Mouse (Mus musculus): ENCODE data around the gene 2900011O08Rik. TPM values are rescaled to one million over a fixed set of nuclear protein-coding genes. Genes with fewer than 3 reads are reported as not detected.

The 2900011O08Rik gene
- total RNA-seq, 2 experiments from 2014 or later, result 262 to 285 TPM

DNA sequence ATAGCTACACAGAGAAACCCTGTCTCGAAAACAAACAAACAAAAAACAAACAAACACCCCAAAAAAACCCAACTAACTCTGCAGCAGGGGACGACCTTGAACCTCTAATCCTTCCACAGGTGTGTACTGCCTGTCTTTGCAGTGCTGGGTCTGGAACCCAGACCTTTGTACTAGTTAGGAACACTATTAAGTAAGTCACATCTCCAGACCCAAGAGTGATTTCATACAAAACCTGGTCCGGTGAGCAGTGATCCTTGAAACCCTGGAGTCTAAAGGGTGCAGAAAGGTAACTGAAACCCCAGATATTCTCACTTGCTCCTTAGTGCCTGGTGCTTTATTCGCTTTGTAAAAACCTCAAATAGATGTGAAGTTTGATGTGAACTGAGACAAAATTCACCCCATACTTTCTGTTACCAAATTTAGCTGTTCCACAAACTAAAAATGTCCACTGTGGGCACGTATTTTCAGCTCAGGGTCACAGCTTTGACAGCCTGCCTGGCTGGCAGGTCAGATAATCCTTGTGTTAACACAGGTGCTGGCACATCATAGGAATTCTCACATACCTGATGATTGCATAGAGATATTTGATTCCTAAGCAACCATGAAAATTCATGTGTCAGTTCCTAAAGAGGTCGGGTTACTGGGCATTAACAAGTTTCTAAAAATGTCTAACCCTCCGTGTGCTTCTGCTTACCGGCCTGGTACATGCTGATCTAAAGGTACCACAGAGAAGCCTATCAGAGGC is 17.2 kb downstream of the 2900011O08Rik start:
- DNase-seq (ENCODE audit: low spot score in 2 of 2), result no peak
- intact Hi-C loops (cut with DNase I), result no loop called here

DNA sequence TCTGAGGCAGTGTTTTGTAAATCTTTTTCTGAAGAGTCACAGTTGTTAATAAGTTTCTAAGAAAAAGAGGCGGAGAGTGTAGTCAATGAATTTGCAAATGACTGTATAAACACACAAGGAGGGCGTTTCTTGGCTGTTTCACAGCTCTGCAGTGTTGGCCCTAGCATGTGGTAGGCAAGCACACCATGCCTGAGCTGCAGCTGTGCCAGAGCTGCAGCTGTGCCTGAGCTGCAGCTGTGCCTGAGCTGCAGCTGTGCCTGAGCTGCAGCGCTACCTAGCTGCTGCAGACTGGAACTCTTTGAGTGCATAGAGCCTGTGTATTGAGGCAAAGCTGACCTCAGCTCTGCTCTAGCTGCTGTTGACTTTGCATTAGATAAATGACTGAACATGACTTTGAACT is 17.8 kb downstream of the 2900011O08Rik start:
- intact Hi-C loops (cut with DNase I), result no loop called here
- peak in 1 of 2 experiments; percentile 40 for DNase-seq (ENCODE audit: low spot score in 2 of 2)

DNA sequence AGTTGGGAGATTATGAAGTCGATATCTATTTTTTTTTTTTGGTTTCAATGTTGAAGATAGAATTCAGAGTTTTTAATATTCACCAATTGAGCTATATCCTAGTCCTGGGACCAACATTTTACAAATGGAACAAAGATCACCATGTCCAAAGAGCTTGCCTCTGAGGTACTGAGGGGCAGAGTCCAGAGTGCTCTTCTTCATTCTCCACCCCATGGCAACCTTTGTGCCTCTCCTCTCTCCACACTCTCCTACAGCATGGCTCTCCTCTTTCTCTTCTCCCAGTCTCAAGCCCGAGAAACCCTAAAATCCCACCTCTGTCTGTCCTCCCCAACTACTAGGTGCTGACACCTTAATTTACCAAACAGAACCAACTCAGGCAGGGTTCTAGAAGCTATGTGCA is 18.3 kb downstream of the 2900011O08Rik start:
- intact Hi-C loops (cut with DNase I), result no loop called here
- no peak for DNase-seq (ENCODE audit: low spot score in 2 of 2)

- intact Hi-C loops (cut with DNase I), result no loop called here
- no peak for DNase-seq (ENCODE audit: low spot score in 2 of 2)
These were observed 18.9 kb downstream of the 2900011O08Rik start for GRCm38 (mm10) chr16:14005266-14005665.

DNA sequence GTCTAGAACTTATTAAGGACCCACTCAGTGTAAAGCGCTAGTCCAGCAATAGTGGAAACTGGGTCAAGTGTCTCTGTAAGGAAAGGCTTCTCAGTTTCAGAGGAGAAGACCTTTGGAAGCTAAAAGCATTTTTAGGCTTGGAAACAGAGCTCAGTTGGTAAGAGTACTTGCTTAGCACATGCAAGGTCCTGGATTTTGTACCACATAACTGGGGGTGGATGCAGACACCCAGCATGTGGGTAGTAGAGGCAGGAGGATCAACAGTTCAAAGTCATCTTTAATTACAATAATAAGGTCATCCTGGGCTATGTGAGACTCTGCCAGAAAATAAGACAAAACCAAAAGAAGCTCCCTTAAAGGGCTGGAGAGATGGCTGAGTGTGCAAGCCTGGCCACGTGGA is 21.7 kb downstream of the 2900011O08Rik start:
- no peak for DNase-seq (ENCODE audit: low spot score in 2 of 2)
- intact Hi-C loops (cut with DNase I), result no loop called here

GRCm38 (mm10) chr16:14008708-14009107 is 22.3 kb downstream of the 2900011O08Rik start:
- DNase-seq (ENCODE audit: low spot score in 2 of 2), result no peak
- intact Hi-C loops (cut with DNase I), result no loop called here

- no peak for DNase-seq (ENCODE audit: low spot score in 2 of 2)
- intact Hi-C loops (cut with DNase I), result no loop called here
These were observed 23.6 kb downstream of the 2900011O08Rik start for GRCm38 (mm10) chr16:14009966-14010365.

- intact Hi-C loops (cut with DNase I), result no loop called here
- DNase-seq (ENCODE audit: low spot score in 2 of 2), result no peak
These were observed 30.9 kb downstream of the 2900011O08Rik start for GRCm38 (mm10) chr16:14017306-14017705.

- intact Hi-C loops (cut with DNase I), result no loop called here
These were observed 34.9 kb downstream of the 2900011O08Rik start for GRCm38 (mm10) chr16:14021166-14021822.

DNA sequence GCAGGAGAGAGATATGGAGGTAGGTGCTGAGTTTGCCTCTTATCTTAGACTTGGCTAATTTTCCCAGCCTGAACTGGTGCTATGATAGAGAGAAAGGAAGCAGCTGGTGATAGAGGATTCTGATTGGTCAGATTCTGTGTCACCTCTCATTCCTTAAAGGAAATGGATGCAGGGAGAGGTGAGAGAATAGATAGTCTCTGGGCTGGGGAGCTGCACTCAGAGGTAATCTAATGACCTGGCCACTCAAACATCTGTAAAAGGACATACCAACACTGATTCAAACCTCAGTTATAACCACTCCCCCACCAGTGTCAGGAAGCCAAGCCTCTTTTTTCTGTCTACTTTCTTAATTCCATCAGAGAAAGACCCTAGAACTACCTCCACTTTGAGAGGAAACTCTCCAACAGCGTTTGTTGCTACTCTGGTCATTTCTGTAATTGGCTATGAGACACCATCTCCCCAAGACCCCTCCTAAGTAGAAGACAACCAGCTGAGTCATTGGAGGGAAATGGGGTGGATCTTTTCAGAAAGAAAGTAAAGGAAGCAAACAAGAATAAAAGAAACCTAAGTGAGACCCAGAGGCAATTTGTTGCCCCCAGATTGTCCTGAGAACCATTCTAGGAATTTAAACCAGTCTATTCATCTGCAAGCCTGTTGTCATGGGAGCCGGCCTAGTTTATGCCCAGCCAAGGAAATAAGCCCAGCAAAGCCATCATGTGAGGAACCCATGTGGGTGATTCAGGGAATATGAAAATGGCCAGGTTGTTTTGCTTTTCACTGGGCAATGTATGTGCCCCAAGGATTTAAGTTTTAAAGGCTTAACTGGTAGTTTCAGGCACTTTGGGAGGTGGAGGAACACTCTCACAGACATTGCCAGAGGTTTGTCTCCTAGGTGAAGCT is 38.9 kb downstream of the 2900011O08Rik start:
- no peak for DNase-seq (ENCODE audit: low spot score in 2 of 2)
- intact Hi-C loops (cut with DNase I), result no loop called here

More at GRCm38 (mm10) chr16:14021166-14021822, 34.9 kb downstream of the 2900011O08Rik start:
- DNase-seq (ENCODE audit: low spot score in 2 of 2), result no peak

DNA sequence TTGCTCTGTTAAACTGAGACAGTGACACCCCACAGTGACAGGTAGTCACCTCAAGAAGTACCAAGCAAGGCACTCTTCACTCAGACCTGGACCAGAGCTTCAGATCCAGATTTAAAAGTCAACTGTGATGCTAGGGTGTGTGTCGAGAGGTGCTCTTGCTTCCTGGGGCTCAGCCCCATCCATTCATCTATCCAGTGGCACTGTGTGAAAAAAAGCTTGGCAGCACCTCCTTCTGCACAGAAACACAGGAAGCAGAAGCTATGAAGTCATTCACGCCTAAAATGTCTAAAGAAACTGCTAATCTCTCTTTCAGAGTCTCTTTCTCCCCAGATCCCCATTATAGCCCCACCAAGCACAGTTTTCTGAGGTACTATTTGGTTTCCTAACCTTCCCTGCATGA is 42.7 kb downstream of the 2900011O08Rik start:
- DNase-seq (ENCODE audit: low spot score in 2 of 2), result peak in 1 of 2 experiments; percentile 74
- intact Hi-C loops (cut with DNase I), result no loop called here

- intact Hi-C loops (cut with DNase I), result no loop called here
- peak in 1 of 2 experiments; percentile 74 for DNase-seq (ENCODE audit: low spot score in 2 of 2)
These were observed 43.4 kb downstream of the 2900011O08Rik start for GRCm38 (mm10) chr16:14029851-14030250.

DNA sequence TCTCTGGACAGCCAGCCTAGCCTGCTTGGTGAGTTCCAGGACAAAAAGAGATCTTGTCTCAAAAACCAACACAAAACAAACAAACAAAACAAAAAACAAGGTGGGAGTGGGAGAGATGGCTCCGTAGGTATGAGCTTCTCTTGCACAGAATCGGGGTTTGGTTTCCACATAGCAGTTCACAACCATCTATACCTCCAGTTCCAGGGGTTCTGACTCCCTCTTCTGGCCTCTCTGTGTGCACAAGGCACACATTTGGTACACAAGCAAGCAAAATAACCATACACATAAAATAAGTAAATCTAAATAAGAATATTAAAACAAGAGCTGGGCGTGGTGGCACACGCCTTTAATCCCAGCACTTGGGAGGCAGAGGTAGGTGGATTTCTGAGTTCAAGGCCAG is 44.2 kb downstream of the 2900011O08Rik start:
- intact Hi-C loops (cut with DNase I), result no loop called here
- DNase-seq (ENCODE audit: low spot score in 2 of 2), result no peak

DNA sequence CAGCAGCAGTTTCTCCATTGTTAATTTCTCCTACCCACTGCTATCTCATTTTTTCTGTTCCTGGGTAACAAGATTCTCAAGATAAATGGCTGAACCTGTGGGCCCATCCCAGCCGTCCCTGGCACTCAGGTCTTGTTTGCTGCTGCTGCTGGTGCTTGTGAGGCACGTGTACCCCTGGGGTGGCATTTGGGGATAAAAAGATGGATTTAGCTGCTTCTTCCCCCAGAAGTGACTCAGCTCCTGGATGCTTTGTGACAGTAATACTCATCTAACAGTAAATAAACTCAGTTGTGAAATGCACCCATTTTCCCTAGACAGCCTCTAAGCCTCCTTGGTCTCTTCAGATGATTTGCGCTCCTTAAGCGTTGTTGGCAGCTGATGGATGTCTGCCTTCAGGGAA is 46.7 kb downstream of the 2900011O08Rik start:
- intact Hi-C loops (cut with DNase I), result no loop called here
- peak in 1 of 2 experiments; percentile 55 for DNase-seq (ENCODE audit: low spot score in 2 of 2)

GRCm38 (mm10) chr16:14042421-14042820 is 56.0 kb downstream of the 2900011O08Rik start:
- intact Hi-C loops (cut with DNase I), result no loop called here
- DNase-seq (ENCODE audit: low spot score in 2 of 2), result no peak

- peak; percentile 50 to 77 for DNase-seq (ENCODE audit: low spot score in 2 of 2)
- intact Hi-C loops (cut with DNase I), result no loop called here
These were observed 58.3 kb downstream of the 2900011O08Rik start for GRCm38 (mm10) chr16:14044695-14045094.

- intact Hi-C loops (cut with DNase I), result no loop called here
- no peak for DNase-seq (ENCODE audit: low spot score in 2 of 2)
These were observed 59.9 kb downstream of the 2900011O08Rik start for GRCm38 (mm10) chr16:14046224-14046756.

GRCm38 (mm10) chr16:14052221-14052620 is 65.8 kb downstream of the 2900011O08Rik start:
- intact Hi-C loops (cut with DNase I), result no loop called here
- DNase-seq (ENCODE audit: low spot score in 2 of 2), result peak in 1 of 2 experiments; percentile 31

GRCm38 (mm10) chr16:14053116-14053515 is 66.7 kb downstream of the 2900011O08Rik start:
- DNase-seq (ENCODE audit: low spot score in 2 of 2), result no peak
- intact Hi-C loops (cut with DNase I), result loop anchor here (1.0 kb wide), 1 partner anchor 39 kb away; no protein-coding TSS in a partner anchor

- intact Hi-C loops (cut with DNase I), result no loop called here
- no peak for DNase-seq (ENCODE audit: low spot score in 2 of 2)
These were observed 68.9 kb downstream of the 2900011O08Rik start for GRCm38 (mm10) chr16:14055271-14055670.
